Mouse (Mus musculus): ENCODE results near the gene Mgat5. TPM values are rescaled to one million over a fixed set of nuclear protein-coding genes. Genes with fewer than 3 reads are reported as not detected.

Gene Mgat5
- polyA plus RNA-seq, 1 experiment from 2014 or later = 6.2 TPM

GRCm38 (mm10) chr1:127242888-127243588, 38.2 kb downstream of the Mgat5 start:
- H3K4me3 ChIP-seq = no peak overlapping the region
- H3K9me3 ChIP-seq = no peaks in the 10 kb centered on the region
- peaks cover 15% of the 10 kb centered on the region for H3K4me1 ChIP-seq
- no peak overlapping the region for H3K27ac ChIP-seq
- no peak overlapping the region for H3K4me2 ChIP-seq (replicated peaks)
- H3K36me3 ChIP-seq = no peaks in the 10 kb centered on the region
- WGBS = 71% methylated on average over 6 of the region's 6 CpGs
- ATAC-seq (ENCODE audit: insufficient number of reproducible peaks, insufficient read depth, low FRiP score, low TSS enrichment) = no peak
- no peak overlapping the region for H3K9ac ChIP-seq
- H3K27me3 ChIP-seq = no peaks in the 10 kb centered on the region

- Histone ChIP-seq H3K4me1 (peaks cover 10% of the 10 kb centered on the region), H3K27me3 (no peaks in the 10 kb centered on the region), H3K27ac (no peak overlapping the region), H3K4me3 (no peak overlapping the region), H3K36me3 (no peaks in the 10 kb centered on the region), H3K9ac (no peak overlapping the region), H3K4me2 (replicated peaks) (no peak overlapping the region), H3K9me3 (no peaks in the 10 kb centered on the region)
- no peak for ATAC-seq (ENCODE audit: insufficient number of reproducible peaks, insufficient read depth, low FRiP score, low TSS enrichment)
- WGBS = 87% methylated on average over 11 of the region's 11 CpGs
Observed at GRCm38 (mm10) chr1:127244054-127244770, 39.4 kb downstream of the Mgat5 start.

GRCm38 (mm10) chr1:127246158-127246557, 41.3 kb downstream of the Mgat5 start:
- no peak for ATAC-seq (ENCODE audit: insufficient number of reproducible peaks, insufficient read depth, low FRiP score, low TSS enrichment)
- Histone ChIP-seq H3K9ac (no peak overlapping the region), H3K36me3 (no peaks in the 10 kb centered on the region), H3K9me3 (no peaks in the 10 kb centered on the region), H3K27me3 (no peaks in the 10 kb centered on the region), H3K27ac (no peak overlapping the region), H3K4me1 (no peaks in the 10 kb centered on the region), H3K4me2 (replicated peaks) (no peak overlapping the region), H3K4me3 (no peak overlapping the region)
- 83% methylated on average over 6 of the region's 6 CpGs for WGBS

GRCm38 (mm10) chr1:127248433-127248832, 43.6 kb downstream of the Mgat5 start:
- no peak overlapping the region for H3K27ac ChIP-seq
- H3K4me2 ChIP-seq (replicated peaks) = no peak overlapping the region
- H3K36me3 ChIP-seq = no peaks in the 10 kb centered on the region; the same call in 1 of the 2 replicates
- H3K4me1 ChIP-seq = no peaks in the 10 kb centered on the region
- H3K27me3 ChIP-seq = no peaks in the 10 kb centered on the region
- no peak for ATAC-seq (ENCODE audit: insufficient number of reproducible peaks, insufficient read depth, low FRiP score, low TSS enrichment)
- H3K9ac ChIP-seq = no peak overlapping the region
- 84% methylated on average over 1 of the region's 1 CpGs for WGBS
- no peaks in the 10 kb centered on the region for H3K9me3 ChIP-seq
- H3K4me3 ChIP-seq = no peak overlapping the region

- H3K4me1 ChIP-seq = no peaks in the 10 kb centered on the region
- H3K4me2 ChIP-seq (replicated peaks) = no peak overlapping the region
- H3K27ac ChIP-seq = no peak overlapping the region
- ATAC-seq (ENCODE audit: insufficient number of reproducible peaks, insufficient read depth, low FRiP score, low TSS enrichment) = no peak
- H3K27me3 ChIP-seq = no peaks in the 10 kb centered on the region
- H3K4me3 ChIP-seq = no peak overlapping the region
- H3K9ac ChIP-seq = no peak overlapping the region
- H3K36me3 ChIP-seq = no peaks in the 10 kb centered on the region; the same call in 1 of the 2 replicates
- H3K9me3 ChIP-seq = no peaks in the 10 kb centered on the region
Observed at GRCm38 (mm10) chr1:127249621-127250020, 44.8 kb downstream of the Mgat5 start.

GRCm38 (mm10) chr1:127250313-127250712, 45.5 kb downstream of the Mgat5 start:
- Histone ChIP-seq H3K9me3 (no peaks in the 10 kb centered on the region), H3K36me3 (no peaks in the 10 kb centered on the region; the same call in 1 of the 2 replicates), H3K27ac (no peak overlapping the region), H3K4me2 (replicated peaks) (no peak overlapping the region), H3K27me3 (no peaks in the 10 kb centered on the region), H3K4me3 (no peak overlapping the region), H3K4me1 (no peaks in the 10 kb centered on the region), H3K9ac (no peak overlapping the region)
- no peak for ATAC-seq (ENCODE audit: insufficient number of reproducible peaks, insufficient read depth, low FRiP score, low TSS enrichment)

DNA sequence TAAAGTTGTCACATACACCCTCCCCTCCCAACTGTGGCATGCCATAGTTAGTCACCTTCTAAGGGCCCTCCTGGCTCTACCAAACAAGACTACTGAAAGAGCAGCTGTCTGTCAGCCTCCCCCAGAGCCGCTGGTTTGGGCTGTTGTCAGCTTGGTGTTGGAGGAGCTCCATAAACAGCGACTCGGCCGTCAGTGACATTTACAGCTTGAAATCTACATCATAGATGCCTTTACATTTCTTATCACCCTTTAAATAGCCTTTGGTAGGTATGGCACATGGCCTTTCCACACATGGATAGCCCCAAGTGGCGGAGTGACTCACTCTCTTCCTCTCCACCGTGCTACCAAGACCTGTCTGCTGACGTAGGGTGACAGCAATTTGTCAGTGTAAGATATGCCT, 46.9 kb downstream of the Mgat5 start:
- no peaks in the 10 kb centered on the region for H3K9me3 ChIP-seq
- no peaks in the 10 kb centered on the region for H3K27me3 ChIP-seq
- no peak overlapping the region for H3K27ac ChIP-seq
- no peak for ATAC-seq (ENCODE audit: insufficient number of reproducible peaks, insufficient read depth, low FRiP score, low TSS enrichment)
- no peak overlapping the region for H3K4me3 ChIP-seq
- H3K4me2 ChIP-seq (replicated peaks) = no peak overlapping the region
- H3K36me3 ChIP-seq = no peaks in the 10 kb centered on the region; the same call in 1 of the 2 replicates
- no peak overlapping the region for H3K9ac ChIP-seq
- H3K4me1 ChIP-seq = no peaks in the 10 kb centered on the region
- 92% methylated on average over 7 of the region's 7 CpGs for WGBS

DNA sequence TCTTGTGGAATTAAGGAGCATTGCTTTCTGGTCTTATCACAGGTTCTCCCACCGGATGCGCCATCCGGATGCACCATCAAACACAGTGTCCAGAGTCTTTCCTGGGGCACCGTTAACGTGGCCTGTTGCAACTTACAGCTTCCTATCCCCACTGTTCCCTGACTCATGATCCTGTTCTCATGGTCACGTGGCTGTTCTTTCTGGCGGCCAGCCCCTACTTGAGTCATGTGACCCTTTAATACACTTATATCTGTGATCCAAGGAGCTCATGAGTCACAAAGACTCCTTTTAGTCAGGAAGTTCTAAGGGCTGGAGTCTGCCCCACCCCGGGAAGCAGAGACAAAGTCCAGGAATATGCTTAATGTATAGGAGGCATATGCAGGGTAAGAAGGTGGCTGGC, 52.2 kb downstream of the Mgat5 start:
- no peak for ATAC-seq (ENCODE audit: insufficient number of reproducible peaks, insufficient read depth, low FRiP score, low TSS enrichment)
- no peaks in the 10 kb centered on the region for H3K4me1 ChIP-seq
- H3K4me2 ChIP-seq (replicated peaks) = no peak overlapping the region
- no peaks in the 10 kb centered on the region for H3K9me3 ChIP-seq
- H3K9ac ChIP-seq = no peak overlapping the region
- no peak overlapping the region for H3K27ac ChIP-seq
- WGBS = 92% methylated on average over 8 of the region's 8 CpGs
- H3K4me3 ChIP-seq = no peak overlapping the region
- H3K36me3 ChIP-seq = no peaks in the 10 kb centered on the region
- no peaks in the 10 kb centered on the region for H3K27me3 ChIP-seq

GRCm38 (mm10) chr1:127259669-127260068, 54.9 kb downstream of the Mgat5 start:
- Histone ChIP-seq H3K36me3 (no peaks in the 10 kb centered on the region), H3K4me2 (replicated peaks) (no peak overlapping the region), H3K4me1 (no peaks in the 10 kb centered on the region), H3K9ac (no peak overlapping the region), H3K27me3 (no peaks in the 10 kb centered on the region), H3K4me3 (no peak overlapping the region), H3K9me3 (no peaks in the 10 kb centered on the region), H3K27ac (no peak overlapping the region)
- ATAC-seq (ENCODE audit: insufficient number of reproducible peaks, insufficient read depth, low FRiP score, low TSS enrichment) = no peak
- WGBS = 93% methylated on average over 4 of the region's 4 CpGs

- Histone ChIP-seq H3K36me3 (no peaks in the 10 kb centered on the region), H3K4me2 (replicated peaks) (no peak overlapping the region), H3K27me3 (no peaks in the 10 kb centered on the region), H3K27ac (no peak overlapping the region), H3K9me3 (no peaks in the 10 kb centered on the region), H3K4me1 (no peaks in the 10 kb centered on the region), H3K4me3 (no peak overlapping the region), H3K9ac (no peak overlapping the region)
- ATAC-seq (ENCODE audit: insufficient number of reproducible peaks, insufficient read depth, low FRiP score, low TSS enrichment) = no peak
- 46% methylated on average over 6 of the region's 6 CpGs for WGBS
Observed at GRCm38 (mm10) chr1:127260969-127261368, 56.2 kb downstream of the Mgat5 start.

DNA sequence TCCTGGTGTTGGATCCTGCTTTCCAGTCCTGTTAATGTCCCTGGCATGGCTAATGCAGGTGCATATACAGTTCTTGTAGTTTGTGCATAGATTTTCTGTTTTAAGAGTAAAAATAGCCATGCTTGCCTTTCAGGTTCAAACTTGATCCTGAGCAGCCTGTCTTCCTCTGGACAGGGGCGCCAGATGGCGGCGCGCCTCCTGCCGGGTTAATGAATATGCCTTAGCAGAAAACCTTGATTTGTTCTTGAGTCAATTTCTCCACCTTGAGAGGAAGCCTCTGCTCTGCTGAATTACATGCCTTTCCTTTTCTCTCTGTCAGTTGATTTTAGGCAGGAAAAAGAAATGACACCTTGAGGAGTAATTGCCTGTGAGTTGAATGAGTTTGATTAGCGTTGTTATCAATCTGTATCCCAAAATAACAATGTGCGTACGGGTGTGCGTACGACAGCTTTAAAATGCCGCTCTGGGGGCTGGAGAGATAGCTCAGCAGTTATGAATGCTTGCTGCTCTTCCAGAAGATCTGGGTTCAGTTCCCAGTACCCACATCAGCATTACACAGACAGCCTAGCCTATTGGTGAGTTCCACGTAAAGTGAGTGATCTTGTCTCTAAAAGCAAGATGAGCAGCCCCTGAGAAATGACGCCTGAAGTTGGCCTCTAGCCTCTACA, 57.5 kb downstream of the Mgat5 start:
- Histone ChIP-seq H3K9ac (no peak overlapping the region), H3K4me3 (no peak overlapping the region), H3K4me2 (replicated peaks) (no peak overlapping the region), H3K9me3 (no peaks in the 10 kb centered on the region), H3K27me3 (no peaks in the 10 kb centered on the region), H3K27ac (no peak overlapping the region), H3K4me1 (no peaks in the 10 kb centered on the region), H3K36me3 (no peaks in the 10 kb centered on the region)
- 82% methylated on average over 13 of the region's 13 CpGs for WGBS
- no peak for ATAC-seq (ENCODE audit: insufficient number of reproducible peaks, insufficient read depth, low FRiP score, low TSS enrichment)

DNA sequence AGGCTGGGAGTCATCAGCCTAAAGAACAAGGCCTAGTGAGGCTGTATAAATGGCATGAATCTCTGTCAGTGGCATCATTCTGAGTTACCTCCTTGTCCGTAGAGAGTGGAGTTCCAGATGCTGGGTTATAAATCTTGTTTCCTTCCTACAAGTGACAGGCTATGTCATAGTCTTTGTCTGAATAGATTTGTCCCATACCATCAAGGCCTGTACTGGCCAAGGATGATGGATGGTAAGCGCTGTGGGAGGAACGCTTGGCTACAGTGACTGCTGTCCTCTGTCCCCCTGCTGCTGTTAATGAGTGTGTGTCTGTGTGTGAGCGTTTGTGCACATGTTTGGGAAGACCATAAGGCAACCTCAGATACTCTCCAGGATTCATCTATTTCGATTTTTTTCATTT, 63.2 kb downstream of the Mgat5 start:
- Histone ChIP-seq H3K9me3 (no peaks in the 10 kb centered on the region), H3K36me3 (no peaks in the 10 kb centered on the region), H3K27me3 (no peaks in the 10 kb centered on the region), H3K27ac (no peak overlapping the region), H3K4me1 (no peaks in the 10 kb centered on the region), H3K4me2 (replicated peaks) (no peak overlapping the region), H3K4me3 (no peak overlapping the region), H3K9ac (no peak overlapping the region)
- 88% methylated on average over 5 of the region's 5 CpGs for WGBS
- ATAC-seq (ENCODE audit: insufficient number of reproducible peaks, insufficient read depth, low FRiP score, low TSS enrichment) = no peak

All from embryonic facial prominence, embryonic 12.5 days (tissue).